Mouse (Mus musculus) 3T3-L1 (cell line): Measurements from ENCODE around the gene Frmd8.

Source experiments
- DNase-seq: peaks from one replicate; pipeline ENCODE4 v3.0.0-alpha.2; 2015; ENCODE audit warnings: low read depth, low spot score

Frmd8 gene

GRCm38 (mm10) chr19:5838892-5839165, 36.2 kb downstream of the Frmd8 start:
- no peak for DNase-seq

DNA sequence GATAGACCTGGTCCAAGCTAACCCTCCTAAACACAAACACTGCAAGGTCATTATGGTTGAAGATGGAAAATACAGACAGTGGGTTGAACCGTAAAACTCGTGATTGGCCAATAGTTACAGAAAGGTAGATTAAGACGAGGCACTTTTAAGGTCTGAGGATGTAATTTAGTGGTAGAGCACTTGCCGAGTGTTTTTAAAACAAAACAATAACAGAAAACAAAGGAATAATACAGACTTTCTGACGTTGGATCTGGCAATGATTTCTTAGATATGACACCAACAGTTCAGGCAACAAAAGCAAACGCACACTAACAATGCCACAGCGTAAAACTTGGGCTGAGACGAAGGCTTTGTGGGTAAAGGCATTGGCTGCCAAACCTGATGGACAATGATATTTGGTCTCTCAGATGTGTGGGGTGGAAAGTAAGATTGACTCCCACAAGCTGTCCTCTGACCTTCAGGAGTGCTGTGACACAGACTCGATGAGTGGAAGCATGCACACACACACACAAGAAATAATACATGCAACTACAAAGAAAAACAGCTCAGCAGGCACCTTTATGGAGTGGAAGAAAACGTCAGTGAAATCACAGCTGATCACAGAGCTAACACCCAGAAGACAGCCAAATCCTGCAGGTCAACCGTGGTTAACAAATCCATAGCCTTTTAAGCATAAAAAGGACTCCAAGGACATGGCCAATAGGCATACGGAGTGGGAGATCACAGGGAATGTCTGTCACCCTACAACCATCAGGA, 36.8 kb downstream of the Frmd8 start:
- DNase-seq, result peak; percentile 68

DNA sequence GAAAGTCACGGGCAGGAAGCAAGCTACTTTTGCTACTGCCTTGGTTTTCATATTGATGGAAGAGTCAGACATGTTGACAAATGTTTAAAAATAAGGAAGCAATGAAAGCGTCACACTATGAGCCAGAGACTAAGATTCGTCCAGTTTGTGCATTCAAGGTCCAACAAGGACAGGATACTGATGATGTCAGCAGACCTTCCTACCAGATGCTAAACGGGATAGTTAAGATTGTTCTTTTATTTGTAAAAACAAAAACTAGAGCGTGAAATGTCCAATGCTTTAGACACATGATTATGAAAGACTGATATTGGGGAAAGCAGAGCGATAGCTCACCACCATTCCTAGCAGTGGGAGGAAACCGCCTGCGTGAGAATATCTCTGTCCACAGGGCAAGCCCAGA, 37.5 kb downstream of the Frmd8 start:
- DNase-seq, result peak; percentile 73

DNA sequence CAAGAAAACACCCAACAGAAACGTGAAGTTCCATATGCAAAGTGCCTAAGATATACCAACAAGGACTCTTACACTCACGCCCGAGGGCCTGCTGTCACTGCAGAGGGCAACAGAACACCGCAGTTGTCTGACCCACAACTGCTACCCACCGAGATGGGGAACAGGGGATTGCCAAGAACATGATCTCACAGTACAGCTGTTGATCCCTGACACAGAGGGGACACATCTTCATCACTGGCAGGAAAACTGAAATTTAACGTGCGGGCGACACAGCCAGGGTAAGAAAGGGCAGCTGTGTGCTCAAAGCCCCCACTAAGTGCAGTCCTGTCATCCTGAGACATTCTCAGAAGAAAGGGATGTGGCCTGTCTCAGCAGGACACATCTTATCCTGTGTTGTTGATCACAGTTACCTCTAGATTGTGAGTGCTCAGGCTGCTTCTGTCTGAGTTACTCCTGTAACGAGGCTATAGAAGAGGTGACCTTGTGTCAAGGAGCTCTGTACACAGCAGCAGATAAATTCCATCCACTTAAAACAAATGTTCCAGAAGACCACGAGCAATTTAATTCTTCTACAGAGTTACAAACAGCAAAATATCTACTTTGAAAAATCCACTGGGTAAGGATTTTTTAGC, 38.0 kb downstream of the Frmd8 start:
- DNase-seq, result peak; percentile 71

GRCm38 (mm10) chr19:5835922-5836430, 39.1 kb downstream of the Frmd8 start:
- no peak for DNase-seq

- DNase-seq, result peak; percentile 59
Measured at GRCm38 (mm10) chr19:5835054-5835921, 39.8 kb downstream of the Frmd8 start.

DNA sequence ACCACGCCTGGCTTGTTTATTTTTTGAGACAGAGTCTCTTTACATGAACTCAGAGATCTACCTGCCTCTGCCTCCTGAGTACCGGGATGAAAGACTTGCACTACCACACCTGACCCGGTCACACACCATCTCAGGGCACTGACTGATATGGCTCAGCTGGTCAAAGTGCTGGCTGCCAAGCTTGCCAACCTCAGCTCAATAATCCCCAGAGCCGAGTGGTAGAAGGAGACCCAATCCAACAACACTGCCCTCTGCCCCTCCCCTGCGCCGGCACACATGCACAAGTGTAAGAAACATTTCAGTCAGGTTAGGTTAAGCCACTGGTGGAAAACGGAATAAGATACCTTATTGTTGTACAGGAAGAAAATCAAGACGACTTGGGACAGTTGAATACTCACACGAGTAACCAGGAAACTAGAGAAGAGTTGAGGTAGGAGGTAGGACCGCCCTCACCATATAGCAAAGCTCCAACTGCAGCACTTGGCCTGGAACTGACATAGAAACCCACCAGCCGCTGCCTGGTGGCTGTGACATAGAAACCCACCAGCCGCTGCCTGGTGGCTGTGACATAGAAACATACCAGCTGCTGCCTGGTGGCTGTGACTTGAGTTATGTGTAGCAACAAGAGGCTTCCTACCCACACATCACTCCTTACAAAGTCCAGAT, 40.7 kb downstream of the Frmd8 start:
- DNase-seq, result peak; percentile 50

DNA sequence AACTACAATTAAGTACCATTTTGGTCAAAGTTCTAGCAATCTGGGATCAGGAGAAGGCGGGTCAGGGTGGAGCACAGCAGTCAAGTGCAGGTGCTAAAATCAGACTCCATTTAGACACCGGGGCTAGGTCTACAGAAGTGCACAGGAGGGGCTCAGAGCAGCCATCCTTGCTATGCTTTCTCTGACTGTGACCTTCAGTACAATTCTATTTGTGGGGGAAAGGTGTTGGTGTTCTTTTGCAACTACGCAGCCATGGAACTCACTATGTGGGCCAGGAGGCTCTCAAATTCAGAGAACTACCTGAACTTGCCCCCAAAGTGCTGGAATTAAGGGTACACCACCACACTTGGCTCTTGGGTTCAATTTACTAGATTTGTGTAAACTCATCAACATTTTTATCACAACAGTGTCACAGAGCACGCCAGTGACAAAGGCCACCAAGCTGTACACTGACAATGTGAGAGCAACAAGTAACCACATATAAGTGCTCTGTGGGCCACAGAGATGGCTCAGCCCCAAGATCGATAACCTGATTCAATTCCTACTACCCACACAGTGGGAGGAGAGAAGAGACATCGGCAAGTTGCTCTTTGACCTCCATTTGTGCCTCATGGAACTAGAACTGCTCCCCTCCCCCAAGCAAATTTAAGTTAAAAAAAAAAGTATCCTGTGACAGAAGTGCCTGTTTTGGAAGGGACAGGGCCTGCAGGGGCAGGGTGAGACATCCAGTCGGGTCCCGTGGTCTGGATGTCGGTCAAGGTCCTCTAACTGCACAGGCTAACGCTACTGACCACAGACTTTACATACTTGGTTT, 41.6 kb downstream of the Frmd8 start:
- DNase-seq, result peak; percentile 55

DNA sequence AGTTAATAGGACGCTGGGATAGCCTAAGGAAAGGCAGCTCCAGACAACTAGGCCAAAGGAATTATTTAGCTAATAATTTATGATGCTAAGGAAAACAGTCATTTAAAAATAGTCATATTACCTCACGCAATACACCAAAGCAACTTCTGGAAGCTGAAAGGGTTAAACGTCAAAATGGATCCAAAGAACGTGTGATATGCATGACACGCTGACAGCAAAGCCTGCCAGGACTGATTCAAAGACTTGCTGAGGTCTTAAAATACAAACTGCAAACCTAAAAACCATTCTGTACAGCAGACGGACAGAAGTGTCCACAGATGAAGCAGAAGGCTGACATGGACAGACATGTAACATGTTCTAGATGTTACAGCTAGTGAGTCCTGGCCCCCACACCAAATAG, 42.7 kb downstream of the Frmd8 start:
- DNase-seq, result peak; percentile 55

GRCm38 (mm10) chr19:5831958-5832320, 43.1 kb downstream of the Frmd8 start:
- DNase-seq, result no peak

DNA sequence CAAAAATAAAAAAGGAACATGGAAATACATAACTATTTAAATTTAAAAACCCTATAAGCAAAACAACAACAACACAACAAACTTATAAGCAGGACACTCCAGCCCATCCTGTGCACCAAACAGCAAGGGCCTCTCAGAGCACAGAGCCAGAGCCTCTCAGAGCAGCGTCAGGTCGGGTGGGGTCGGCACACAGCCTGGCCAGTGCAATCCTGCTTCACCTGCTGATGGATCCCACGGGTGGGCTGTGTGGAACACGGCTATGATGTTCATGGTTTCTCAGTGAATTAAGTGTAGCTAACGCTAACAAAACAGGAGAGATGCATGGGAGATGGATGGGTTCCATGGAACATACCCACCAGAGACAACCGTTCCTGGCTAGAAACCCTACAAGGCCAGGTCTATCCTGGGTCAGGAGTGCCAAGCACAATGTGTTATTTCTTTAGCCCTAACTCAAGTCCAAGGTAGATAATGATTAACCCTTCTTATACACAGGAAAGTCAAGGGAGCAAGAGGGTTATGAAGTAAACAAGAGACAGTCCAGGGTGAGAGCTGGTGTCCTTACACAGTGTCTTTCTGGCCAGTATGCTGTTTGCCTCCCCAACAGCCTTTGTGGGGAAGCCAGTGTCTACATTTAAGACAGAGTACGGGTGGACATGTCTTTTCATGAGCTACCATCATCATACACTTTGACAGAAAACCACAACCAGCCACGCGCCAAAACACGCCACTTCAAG, 43.7 kb downstream of the Frmd8 start:
- DNase-seq, result no peak

DNA sequence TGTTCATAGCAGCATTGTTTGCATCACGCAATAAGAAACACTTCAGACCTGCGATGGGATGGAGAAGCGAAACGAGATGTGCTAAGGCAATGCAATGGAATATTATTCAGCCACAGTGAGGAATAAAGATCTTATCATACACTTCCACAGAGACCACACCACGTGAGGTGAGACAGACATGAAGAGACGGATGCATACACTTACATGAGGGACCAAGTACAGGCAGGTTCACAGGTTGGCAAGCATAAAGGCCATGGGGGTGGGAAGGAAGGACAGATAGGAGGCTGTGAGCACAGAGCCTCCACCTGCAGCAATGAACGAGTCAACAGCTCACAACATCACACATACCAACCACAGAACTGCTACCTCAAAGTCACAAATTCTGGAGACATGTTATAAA, 44.3 kb downstream of the Frmd8 start:
- no peak for DNase-seq

GRCm38 (mm10) chr19:5829958-5830615, 45.0 kb downstream of the Frmd8 start:
- no peak for DNase-seq

DNA sequence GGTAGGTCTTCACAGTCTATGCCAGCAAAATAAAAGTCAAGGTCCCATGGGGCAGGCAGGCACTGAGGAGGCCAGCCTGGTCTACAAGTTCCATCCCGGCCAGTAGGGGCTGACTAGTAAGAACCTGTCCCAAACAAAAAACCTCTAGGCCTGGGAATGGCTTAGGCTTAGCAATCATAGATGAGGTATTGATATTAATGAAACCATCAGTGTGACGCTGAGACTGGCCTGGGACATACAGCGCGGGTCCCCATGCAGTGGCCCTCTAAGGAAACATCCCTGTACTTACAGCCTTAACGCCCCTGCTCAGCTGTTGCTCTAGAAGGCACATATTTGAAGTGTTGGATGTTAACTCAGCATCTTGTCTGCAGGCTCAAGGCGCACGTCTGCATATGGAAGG, 46.2 kb downstream of the Frmd8 start:
- DNase-seq, result peak; percentile 48

DNA sequence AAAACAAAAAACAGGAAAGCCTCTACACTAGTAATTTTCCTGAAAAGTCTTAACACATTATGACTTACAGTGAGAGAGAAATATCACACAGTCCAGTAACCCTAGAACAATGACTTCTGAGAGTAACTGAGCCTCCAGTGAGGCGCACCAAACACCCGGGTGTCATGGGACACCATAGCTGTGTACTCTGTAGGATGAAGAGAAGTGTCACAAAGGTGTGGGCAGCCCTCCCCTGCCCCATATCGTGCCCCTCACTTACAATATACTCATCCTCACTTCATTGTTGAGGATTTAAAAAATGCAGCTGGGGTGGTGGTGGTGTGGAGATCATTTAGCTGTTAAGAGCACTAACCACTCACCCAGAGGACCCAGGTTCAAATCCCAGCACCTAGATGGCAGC, 46.9 kb downstream of the Frmd8 start:
- no peak for DNase-seq

GRCm38 (mm10) chr19:5827456-5828154, 47.5 kb downstream of the Frmd8 start:
- no peak for DNase-seq

DNA sequence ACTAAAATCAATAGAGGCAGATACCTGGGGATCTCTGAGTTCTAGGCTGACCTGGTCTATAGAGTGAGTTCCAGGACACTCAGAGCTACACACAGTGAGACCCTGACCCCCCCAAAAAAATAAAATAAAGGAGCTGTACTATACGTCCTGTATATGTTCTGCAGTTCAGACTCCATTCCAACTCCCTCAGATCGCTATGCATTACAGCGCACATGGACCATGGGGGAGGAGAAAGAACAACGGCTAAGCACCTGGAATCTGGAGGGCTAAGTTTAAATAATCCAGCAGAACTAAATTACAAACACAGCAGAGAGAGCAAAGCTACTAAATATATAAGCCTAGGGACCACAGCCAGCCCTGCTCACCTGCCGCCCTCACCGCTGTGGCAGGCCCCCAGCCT, 48.0 kb downstream of the Frmd8 start:
- DNase-seq, result no peak

DNA sequence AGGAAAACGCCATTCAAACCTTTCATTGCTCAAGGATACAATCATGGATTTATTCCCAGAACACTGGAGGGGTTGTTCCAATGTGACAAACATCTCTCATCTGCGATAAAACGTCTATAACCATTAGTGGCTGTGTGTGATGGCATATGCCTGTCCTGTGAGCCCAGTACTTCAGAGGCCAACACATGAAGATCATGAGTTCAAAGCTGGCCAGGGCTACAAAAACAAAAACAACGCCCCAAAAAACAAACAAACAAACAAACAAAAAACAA, 48.4 kb downstream of the Frmd8 start:
- no peak for DNase-seq

DNA sequence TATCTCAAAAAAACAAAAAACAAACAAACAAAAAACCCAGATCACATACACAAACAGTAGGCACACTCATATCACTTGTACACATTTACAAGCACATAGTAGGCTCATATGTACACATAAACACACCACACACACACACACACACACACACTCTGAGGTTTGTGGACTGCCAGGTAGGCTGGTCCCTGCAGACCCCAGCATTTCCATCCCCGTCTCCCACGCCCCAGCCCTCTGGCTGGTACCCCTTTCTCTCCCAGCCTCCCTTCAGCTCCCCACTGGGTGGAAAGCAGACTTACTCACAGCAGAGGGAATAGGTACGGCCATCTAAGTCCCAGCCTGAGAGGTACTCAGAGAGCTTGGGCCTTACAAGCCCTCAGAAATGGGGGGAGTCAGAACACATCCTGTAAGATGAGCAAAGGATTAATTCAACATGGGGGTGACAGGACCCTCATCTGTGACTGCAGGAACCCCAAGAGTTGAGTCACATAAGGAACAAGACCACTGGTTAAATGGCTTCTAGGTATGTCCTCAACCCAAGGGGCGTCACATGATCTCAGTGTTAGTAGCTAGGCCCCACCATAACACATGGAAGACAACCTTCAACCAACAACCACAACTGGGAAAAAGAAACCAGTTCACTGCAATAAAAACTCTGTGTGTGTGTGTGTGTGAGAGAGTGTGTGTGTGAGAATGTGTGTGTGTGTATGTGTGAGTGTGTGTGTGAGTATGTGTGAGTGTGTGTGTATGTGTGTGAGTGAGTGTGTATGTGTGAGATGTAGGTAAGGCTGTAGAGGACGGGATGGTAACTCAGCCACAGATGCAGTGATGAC, 49.0 kb downstream of the Frmd8 start:
- DNase-seq, result no peak
